Mouse (Mus musculus): ENCODE results near the gene Tmem150b. TPM values are rescaled to one million over a fixed set of nuclear protein-coding genes. Genes with fewer than 3 reads are reported as not detected.
A peak's percentile ranks its signal among the peaks of the same experiment; 100 is the strongest.

Tmem150b gene
- total RNA-seq (2022) = under 1 TPM in 3 of 4 experiments, not detected in 1; 0.12 to 0.24 (median 0.17) TPM

DNA sequence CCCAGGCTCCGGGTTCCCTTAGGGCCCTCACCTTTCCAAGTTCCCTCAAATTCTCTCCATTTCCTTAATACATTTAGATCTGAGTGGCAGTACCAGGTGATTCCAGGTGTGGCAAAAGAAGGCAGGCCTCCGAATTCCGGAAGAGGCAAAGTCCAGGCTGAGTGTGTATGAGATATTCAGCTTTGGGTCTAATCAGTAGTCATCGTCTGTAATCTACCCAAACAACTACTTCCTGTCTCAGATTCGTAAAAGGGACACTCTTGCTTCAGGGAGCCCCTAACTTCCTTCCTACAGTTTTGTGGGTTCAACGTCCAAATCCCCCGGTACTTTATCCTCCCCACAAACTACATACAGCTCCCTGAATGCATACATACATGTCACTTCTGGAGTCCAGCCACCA lies at the start of gene Tmem150b:
Gene Tmem150b, minus strand, starts transcription at position 81 of the 400 bp plus-strand sequence.
- no peak for DNase-seq (ENCODE audit: low spot score)

DNA sequence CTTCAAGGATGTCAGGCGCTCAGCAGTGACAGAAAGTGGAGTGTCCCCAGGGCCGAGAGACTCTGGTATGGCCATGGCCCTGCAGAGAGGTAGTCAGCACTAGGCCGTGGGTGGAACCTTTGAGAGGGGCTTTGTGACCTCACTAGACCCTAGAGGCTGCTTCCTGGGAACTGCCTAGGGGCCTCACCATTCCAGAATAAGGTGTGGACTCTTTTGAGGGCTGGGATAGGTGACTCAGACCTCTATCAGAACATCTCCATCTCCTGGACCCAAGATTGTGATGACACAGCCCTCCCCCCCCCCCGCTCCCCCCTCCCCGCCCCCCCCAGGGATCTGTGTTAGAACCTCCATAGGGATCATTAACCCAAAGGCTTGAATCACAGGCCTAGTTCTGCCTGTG lies 46.2 kb upstream of the Tmem150b start, which contains the start of gene Fam71e2:
Gene Fam71e2, minus strand, starts transcription at position 101 of the 400 bp plus-strand sequence.
- DNase-seq (ENCODE audit: low spot score) = no peak

DNA sequence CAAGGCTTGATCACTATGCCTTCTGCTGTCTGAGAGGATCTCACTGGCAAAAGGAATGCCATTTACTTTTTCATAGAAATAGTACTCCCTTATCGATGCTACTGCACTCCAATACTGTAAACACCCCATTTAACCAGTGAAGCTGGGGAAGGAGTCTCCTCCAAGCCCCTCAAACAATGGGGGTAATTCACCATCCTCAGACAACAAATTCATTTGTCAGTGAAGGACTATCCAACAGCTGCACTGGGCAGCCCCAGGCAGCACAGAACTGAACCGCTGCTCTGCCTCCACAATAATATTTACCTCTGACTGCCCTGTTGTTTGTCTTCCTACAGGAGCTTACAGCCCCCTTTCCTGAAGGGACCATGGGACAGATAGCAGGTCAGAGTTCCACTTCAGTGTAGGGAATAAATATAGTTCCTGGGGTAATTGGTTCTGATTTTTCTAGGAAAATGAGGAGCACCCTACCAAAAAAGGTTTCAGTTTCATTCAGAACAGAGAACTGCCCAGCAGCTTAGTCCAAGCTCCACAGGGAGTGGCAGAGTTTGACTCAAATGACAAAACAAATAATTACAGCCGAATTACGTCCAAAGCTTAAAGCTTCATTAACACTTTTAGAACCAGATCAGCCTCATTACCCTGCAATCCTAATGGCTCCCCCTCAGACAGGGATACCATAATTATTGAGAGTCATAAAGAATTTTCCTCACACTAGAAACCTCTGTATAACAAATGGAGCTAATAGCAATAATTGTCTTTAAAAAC lies 40.1 kb upstream of the Tmem150b start:
- DNase-seq (ENCODE audit: low spot score) = no peak

DNA sequence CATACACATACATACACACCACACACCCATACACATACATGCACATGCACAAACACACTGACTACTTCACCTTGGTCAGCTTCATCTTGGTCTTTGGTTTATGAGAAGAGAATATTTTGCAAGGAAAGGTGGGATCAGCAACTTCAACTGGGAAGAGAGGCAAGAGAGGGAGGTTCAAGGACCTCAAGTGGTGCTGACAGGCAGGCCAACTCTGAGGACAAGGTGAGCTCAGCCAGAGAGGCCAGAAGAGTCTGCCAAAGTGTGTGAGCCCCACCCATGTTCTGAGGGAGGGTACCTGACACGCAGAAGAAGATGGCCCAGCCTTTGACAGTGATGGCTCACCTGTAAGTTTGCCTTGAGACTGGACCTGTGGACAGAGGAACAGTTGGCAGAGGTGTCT lies 34.6 kb upstream of the Tmem150b start:
- no peak for DNase-seq (ENCODE audit: low spot score)

DNA sequence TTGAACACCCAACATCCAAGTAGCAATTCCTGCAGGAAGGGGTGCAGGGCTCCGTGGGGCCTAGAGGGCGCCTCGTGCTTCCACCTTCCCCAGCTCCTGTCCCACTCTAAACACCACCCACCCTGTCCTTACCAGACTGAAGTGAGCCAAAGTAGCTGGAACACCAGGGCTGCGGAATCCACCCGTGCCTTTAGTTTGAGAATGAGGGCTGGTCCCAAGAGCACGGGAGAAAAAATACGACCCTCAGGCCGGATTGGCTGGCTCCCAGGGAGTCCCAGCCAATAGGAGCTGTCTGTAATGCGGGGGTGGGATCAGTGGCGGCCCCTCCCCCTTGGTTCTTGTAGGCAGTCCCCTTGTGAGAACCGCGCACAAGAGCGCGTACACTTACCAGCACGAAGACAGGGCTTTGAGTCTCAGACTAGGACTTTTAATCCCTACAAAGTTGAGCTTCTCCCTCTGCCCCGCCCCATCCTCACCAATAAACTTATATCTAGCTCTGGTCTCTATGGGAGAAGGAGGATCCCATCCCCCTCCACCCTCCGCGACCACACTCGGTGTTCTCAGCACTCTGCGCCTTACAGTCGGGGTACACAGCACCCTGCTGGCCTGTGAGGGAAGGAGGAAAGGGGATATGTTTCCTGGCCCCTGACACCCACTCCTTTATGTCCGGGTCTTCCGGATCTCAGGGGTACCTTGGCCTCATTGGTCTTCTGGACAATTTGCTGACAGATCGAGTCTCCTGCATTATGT lies 27.9 kb upstream of the Tmem150b start, which contains the start of gene Cox6b2:
Gene Cox6b2, minus strand, starts transcription at position 274 of the 750 bp plus-strand sequence.
- DNase-seq (ENCODE audit: low spot score) = peak; percentile 11

DNA sequence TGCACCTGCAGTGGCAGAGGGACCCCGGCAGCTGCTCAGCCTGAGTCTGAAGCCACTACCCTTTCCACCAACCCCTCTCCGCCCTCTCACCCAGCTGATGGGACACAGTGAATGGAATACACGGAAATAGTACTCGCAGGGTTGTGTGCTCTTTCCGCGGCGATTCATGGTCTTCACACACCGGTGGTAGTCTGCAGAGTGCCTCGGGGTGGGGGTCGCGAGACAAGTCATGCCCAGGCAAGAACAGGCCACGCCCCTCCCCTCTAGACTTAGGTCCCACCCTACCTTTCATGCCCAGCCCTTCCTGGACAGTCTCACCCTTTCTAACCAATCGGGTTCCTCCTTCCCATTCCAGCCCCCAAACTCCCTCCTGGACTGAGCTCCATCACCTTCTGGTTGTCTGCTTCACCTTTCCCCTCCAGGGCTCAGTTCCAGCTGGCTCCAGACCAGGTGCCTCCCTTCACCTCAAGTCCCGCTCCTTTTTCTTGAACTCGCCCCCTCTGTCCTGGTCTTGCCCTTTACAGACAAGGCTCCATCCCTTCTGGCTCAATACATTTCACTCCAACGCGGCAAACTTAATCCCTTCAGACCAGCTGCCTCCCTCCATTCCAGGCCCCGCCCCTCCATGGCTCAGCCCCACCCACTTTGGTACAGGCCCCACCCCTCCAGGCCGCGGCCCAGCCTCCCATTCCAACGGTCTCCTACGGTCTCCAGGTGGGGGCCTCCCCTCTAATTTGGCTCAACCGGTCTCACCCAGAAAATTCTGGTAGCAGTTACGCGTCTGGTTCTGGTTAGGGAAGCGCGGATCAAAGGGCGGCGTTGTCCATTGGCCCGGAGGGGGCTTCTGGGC lies 27.1 kb upstream of the Tmem150b start:
- no peak for DNase-seq (ENCODE audit: low spot score)

DNA sequence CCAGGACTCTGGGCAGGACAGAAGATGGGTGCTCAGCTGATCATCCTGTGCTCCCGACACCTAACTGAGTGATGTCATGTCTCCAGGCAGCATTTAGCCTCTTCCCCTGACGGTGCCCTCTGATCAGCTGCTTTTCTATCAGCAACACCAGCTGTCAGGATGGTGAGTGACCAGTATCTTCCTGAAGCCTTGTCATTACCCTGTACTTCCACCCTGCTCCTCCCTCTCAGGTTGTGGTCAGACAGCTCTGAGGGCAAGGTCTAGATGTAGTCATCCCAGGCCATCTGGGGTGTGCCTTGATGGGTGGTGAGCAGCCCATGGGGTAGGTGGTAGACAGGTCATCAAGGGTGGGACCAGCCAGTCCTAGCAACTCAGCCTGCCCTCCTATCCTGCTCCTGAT lies 24.1 kb upstream of the Tmem150b start:
- no peak for DNase-seq (ENCODE audit: low spot score)

DNA sequence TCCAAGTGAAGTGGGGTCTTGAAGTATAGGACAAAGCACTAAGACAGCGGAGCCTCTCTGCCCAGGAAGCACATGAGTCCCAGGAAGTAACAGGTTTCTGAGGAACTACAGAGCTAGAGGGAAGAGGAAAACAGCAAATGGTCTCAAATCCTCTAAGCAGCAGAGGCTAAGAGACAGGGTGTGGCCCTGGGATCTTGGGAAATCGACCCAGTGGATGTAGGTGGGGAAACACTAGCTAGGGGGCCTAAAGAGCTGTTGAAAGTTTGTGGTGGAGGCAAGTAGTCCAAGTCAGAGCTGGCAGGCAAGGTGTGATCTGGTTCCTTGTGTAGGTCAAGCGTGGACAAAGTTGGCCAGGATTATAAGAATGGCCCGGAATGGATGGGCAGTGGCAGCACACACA lies 23.3 kb upstream of the Tmem150b start:
- DNase-seq (ENCODE audit: low spot score) = no peak

DNA sequence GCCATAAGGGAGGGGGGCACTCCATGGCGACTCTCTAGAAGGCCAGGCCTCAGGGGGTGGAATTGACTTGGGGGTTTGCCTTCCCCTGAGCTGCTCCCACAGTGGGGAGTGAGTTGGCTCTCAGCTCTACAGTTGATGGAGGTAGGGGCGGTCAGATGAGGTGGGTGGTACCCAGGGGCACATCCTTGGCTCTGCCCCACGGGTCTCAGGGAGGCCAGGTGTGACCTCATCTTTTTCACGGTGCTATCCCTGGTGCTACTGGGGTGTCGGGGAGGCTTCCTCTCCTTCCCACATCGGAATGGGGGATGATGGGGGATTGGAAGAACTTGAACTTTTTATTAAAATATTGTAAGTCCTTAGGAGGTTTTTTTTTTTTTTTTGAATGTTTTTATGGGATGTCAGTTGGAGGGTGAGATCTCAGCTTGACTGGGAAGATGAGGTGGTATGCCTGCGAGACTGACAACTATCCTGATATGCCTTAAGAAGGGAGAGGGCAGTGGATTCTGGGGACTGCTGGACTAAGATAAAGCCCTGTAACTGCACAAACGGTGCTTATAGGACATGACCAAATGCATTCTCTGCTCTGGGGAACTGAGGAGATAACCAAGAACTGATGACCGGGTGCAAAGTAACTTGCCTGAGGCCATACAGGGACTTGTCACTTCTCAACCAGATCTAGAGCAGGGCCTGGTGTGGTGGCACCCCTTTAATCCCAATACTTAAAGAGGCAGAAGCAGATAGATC lies 22.3 kb upstream of the Tmem150b start:
- no peak for DNase-seq (ENCODE audit: low spot score)

DNA sequence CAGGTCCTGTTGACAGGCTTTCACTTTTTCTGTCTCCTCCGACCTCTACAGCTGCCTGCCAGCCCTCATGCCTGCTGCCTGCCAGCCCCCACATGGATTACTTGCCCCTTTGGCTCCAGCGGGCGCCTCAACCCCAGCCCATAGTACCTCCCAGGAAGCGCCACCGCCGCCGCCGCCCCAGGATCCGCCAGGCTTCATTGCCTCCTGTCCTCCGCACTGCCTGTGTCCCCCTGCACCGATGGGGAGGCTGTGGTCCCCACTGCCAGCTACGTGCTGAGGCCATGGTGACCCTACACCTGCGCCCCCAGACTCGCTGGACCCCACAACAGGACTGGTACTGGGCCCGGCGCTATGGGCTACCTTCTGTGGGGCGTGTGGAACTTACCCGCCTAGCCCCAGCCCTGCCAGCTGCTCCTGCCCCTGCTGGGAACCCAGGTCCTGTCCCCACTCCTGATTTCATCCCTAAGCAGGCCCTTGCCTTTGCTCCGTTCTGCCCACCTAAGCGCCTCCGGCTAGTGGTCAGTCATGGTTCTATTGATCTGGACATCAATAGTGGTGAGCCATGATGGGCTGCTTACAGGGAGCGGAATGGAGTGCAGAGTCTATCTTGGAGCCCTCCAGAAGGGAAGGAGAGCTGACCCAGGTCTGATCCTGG lies 21.4 kb upstream of the Tmem150b start:
- no peak for DNase-seq (ENCODE audit: low spot score)

DNA sequence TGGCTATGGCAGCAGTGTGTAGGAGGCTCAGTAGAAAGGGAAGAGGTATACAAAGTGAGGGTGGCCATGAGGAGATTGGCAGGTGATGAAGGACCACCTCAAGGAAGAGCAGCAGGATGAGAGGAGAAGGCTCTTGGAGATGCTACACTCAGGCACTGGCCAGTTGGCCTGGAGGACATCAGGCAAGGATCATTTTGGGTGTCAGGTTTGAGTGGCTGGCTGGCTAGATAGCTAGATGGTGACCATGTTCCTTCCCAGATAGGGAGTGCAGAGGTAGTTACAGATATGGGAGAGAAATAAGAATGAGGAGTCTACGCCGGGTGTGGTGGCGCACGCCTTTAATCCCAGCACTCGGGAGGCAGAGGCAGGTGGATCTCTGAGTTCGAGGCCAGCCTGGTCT lies 19.8 kb upstream of the Tmem150b start:
- no peak for DNase-seq (ENCODE audit: low spot score)

DNA sequence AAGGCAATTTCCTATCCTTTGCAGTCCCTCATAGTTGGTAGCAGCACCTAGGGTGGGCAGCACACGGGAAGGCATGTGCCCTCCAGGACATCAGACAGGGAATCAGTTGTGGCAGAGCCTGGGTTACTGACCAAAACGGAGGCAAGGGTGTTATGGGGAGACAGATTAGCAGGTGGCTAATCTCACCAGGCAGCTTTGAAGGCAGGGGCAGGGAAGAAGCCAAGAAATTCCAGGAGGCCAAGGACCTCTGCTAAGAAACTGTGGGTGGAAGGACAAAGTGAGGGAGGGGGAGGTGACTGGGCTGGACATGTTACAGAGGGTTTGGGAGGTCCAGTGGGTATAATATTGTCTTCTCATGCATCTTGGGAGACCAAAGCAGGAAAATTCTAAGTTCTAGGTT lies 18.3 kb upstream of the Tmem150b start:
- DNase-seq (ENCODE audit: low spot score) = no peak

DNA sequence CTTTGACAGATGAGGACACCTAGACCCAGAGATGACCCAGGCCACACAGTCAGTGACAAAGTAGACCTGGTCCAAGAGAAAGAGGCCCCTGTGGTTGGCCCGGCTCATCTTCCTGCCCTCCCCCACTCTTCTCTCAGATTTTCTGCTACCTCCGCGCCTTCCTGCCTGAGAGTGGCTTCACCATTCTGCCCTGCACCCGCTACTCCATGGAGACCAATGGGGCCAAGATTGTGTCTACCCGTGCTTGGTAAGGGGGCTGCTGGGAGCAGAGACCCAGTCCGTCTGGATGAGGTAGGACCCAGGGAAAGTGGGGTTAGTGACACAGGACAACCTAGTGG lies 17.4 kb upstream of the Tmem150b start:
- DNase-seq (ENCODE audit: low spot score) = no peak

DNA sequence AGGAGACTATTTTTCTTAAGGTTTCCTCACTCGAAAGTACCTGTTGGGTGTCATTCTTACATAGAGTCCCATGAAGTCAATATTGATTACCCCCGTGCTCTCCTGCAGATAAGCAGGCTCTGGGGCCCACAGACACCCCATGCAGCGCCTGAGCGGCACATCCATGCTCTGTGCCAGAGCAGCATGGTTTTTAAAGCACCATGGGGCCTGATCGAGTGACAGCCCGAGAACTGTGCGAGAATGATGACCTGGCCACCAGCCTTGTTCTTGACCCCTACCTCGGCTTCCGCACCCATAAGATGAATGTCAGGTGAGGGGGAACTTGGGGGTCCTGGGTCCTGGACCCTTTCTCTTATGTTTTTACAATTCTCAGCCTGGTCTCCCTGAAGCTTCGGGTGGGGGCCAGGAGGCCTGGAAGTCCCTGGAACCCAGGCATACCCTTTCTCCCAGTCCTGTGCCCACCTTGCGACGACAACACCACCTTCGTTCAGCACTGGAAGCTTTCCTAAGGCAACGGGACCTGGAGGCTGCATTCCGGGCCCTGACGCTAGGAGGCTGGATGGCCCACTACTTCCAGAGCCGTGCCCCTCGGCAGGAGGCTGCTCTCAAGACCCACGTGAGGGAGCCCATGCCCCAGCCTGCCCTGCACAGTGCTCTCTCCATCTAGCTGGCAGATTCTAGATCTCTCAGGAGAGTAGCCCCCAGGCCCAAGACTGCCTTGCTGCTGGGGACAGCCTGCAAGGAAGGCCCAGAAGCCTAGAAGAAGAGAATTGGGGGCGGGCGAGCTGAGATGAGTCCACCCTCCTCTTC lies 16.8 kb upstream of the Tmem150b start:
- DNase-seq (ENCODE audit: low spot score) = no peak

DNA sequence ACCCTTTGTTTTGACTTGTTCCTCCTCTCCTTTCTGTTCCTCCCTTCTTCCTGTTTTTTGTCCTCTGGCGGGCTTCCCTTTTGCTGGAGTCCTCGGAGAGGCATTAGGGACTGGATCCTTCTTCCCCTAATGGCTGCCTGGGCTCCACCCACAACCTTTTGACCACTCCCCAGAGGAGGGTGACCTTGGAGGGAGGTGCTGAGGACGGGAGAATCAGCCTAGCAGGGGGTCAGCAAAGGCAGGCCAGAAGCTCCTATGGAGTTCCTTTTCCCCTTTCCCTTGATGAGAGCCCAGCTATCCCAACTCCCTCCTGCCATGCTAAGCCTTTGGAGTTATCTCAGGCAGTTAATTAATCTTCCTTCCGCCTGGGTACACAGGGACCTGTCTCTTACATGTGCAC lies 16.1 kb upstream of the Tmem150b start:
- DNase-seq (ENCODE audit: low spot score) = peak; percentile 60

DNA sequence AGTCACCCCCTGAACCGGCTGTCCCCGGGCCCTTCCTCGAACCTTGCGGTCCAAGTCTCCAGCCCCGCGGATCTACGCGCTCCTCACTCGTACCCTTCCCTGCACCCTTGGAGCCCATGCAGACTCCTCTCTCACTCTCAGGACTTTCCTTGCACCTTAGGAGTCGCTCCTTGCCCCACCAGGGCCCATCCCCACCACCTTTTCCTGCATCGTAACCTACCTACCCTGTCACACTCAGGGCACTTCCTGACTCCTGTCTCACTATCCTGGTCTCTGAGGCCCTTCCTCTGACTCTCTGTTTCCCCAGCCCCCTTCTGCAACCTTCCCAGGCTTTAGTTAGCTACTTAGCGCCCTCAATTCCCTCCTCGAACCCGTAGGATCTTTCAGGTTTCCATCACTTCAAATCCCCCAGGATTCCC lies 15.3 kb upstream of the Tmem150b start:
- DNase-seq (ENCODE audit: low spot score) = no peak

DNA sequence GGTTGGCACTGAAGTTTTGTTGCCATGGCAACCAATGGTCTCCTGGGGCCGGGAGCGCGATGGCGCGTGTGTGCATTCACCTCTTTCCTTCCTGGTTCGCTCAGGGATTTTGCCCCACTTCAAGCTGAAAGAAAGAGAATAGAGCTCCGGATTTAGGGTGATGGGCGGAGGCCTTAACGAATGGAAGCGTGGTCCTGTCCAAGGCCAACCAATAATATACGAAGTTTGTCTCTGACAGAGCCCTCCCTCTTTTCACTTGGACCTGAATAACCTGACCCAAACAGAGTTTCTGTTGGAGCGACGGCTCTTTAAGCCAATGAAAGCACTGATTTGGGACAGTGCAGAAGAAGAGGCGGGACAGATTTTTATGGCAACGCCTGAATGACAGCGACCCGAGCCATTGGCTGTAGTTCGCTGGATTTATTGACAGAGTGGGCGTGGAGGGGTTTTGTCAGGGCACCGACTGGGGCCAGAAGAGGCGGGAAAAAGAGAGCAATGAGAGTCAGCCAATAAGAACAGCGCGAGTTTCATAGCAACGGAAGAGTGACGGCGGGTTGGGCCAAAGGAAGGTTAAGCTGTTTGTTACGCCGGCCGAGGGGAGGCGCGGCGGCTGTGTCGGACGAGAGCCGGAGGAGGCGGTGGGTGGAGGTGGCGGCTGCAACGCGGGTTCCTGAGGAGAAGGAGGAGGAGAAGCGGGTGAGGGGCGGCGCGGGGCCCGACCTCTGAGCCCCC lies 14.7 kb upstream of the Tmem150b start, which contains the start of gene Kmt5c:
Gene Kmt5c, plus strand, starts transcription at position 572 of the 732 bp plus-strand sequence.
- peak; percentile 100 for DNase-seq (ENCODE audit: low spot score)

DNA sequence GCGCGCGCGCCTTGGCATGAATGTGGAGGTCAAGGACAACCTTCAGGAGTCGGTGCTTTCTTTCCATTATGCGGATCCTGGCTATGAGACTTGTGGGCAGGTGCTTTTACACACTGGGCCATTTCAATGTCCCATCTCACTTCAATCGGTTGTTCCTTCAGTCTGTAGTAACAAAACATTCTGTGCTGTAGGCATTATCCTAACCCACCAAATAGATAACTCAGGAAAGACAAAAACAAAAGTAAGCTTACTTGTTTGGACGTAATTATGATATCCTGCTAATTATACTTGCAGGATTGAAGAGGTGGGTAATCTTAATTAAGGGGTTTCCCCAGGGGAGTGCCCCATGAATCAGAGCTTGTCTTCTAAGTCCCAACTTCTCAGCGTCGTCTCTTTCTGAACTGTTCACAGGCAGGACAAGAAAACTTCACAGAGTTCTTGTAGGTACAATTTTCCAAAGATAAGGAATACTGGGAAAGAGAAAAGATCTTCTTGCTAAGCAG lies 14.0 kb upstream of the Tmem150b start:
- no peak for DNase-seq (ENCODE audit: low spot score)

DNA sequence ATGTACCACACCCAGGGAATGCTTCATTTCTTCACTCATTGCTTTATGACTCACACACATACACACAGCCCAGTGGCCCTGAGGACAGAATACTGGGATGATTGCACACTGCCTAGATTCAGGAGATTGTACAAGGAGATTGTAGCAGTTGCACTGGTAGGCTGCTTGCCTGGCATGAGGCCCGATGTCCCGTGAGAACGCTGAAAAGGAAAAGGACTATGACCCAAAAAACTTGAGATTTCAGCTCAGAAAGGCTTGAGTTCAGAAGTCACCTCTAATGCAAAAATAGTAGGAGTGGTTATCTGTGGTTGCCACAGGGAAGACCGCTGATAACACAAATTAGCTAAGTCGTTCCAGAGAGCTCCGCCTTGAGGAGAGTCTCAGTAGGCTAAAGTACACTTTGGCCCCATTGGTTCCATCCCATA lies 7.9 kb upstream of the Tmem150b start:
- no peak for DNase-seq (ENCODE audit: low spot score)

Measured in heart, adult 8-10 months (tissue).